Mouse (Mus musculus): ENCODE measurements around the gene P2ry14. TPM values are rescaled to one million over a fixed set of nuclear protein-coding genes. Genes with fewer than 3 reads are reported as not detected.
"Not testable (repeated sequence)": the region's sequence is repeated elsewhere in the genome, so short reads cannot be mapped to it uniquely, and the experiment has no call there.

P2ry14 gene
- polyA plus RNA-seq, 1 experiment from 2014 or later = 2.3 TPM

- Histone ChIP-seq H3K27ac (ENCODE audit: low read depth, low read length) (no peak overlapping the region), H3K4me2 (replicated peaks; ENCODE audit: low read depth, low read length) (no peak overlapping the region), H3K4me1 (ENCODE audit: control insufficient read depth, insufficient read depth, low read length) (no peaks in the 10 kb centered on the region), H3K4me3 (ENCODE audit: low read length) (no peak overlapping the region), H3K36me3 (ENCODE audit: control insufficient read depth, insufficient read depth, low read length) (no peaks in the 10 kb centered on the region), H3K27me3 (ENCODE audit: control insufficient read depth, insufficient read depth, low read length) (no peaks in the 10 kb centered on the region), H3K9ac (ENCODE audit: low read depth, low read length) (no peak overlapping the region), H3K9me3 (ENCODE audit: control insufficient read depth, low read length) (no peaks in the 10 kb centered on the region)
- no peak for ATAC-seq (ENCODE audit: low FRiP score, low TSS enrichment)
- 90% methylated on average over 6 of the region's 6 CpGs for WGBS
Measured at GRCm38 (mm10) chr3:59155404-59155803, 2.0 kb upstream of the P2ry14 start.

- Histone ChIP-seq H3K36me3 (ENCODE audit: control insufficient read depth, insufficient read depth, low read length) (no peaks in the 10 kb centered on the region), H3K9me3 (ENCODE audit: control insufficient read depth, low read length) (no peaks in the 10 kb centered on the region), H3K4me3 (ENCODE audit: low read length) (no peak overlapping the region), H3K4me2 (replicated peaks; ENCODE audit: low read depth, low read length) (no peak overlapping the region), H3K4me1 (ENCODE audit: control insufficient read depth, insufficient read depth, low read length) (no peaks in the 10 kb centered on the region), H3K27me3 (ENCODE audit: control insufficient read depth, insufficient read depth, low read length) (no peaks in the 10 kb centered on the region), H3K9ac (ENCODE audit: low read depth, low read length) (no peak overlapping the region), H3K27ac (ENCODE audit: low read depth, low read length) (no peak overlapping the region)
- ATAC-seq (ENCODE audit: low FRiP score, low TSS enrichment) = no peak
- WGBS = 76% methylated on average over 2 of the region's 2 CpGs
Measured at GRCm38 (mm10) chr3:59154888-59155287, 1.5 kb upstream of the P2ry14 start.

- Histone ChIP-seq H3K4me1 (ENCODE audit: control insufficient read depth, insufficient read depth, low read length) (no peaks in the 10 kb centered on the region), H3K36me3 (ENCODE audit: control insufficient read depth, insufficient read depth, low read length) (no peaks in the 10 kb centered on the region), H3K9me3 (ENCODE audit: control insufficient read depth, low read length) (no peaks in the 10 kb centered on the region), H3K27ac (ENCODE audit: low read depth, low read length) (no peak overlapping the region), H3K9ac (ENCODE audit: low read depth, low read length) (no peak overlapping the region), H3K4me2 (replicated peaks; ENCODE audit: low read depth, low read length) (no peak overlapping the region), H3K4me3 (ENCODE audit: low read length) (no peak overlapping the region), H3K27me3 (ENCODE audit: control insufficient read depth, insufficient read depth, low read length) (no peaks in the 10 kb centered on the region)
- ATAC-seq (ENCODE audit: low FRiP score, low TSS enrichment) = no peak
- WGBS = 94% methylated on average over 2 of the region's 2 CpGs
Measured at GRCm38 (mm10) chr3:59150624-59151023, 2.8 kb downstream of the P2ry14 start.

- no peak for ATAC-seq (ENCODE audit: low FRiP score, low TSS enrichment)
- no peaks in the 10 kb centered on the region for H3K9me3 ChIP-seq (ENCODE audit: control insufficient read depth, low read length)
- no peaks in the 10 kb centered on the region for H3K36me3 ChIP-seq (ENCODE audit: control insufficient read depth, insufficient read depth, low read length)
- no peak overlapping the region for H3K4me3 ChIP-seq (ENCODE audit: low read length)
- no peaks in the 10 kb centered on the region for H3K27me3 ChIP-seq (ENCODE audit: control insufficient read depth, insufficient read depth, low read length)
- no peak overlapping the region for H3K9ac ChIP-seq (ENCODE audit: low read depth, low read length)
- no peaks in the 10 kb centered on the region for H3K4me1 ChIP-seq (ENCODE audit: control insufficient read depth, insufficient read depth, low read length)
- no peak overlapping the region for H3K27ac ChIP-seq (ENCODE audit: low read depth, low read length)
- H3K4me2 ChIP-seq (replicated peaks; ENCODE audit: low read depth, low read length) = no peak overlapping the region
Measured at GRCm38 (mm10) chr3:59149646-59150045, 3.8 kb downstream of the P2ry14 start.

GRCm38 (mm10) chr3:59145194-59145593 lies 8.2 kb downstream of the P2ry14 start:
- WGBS = 35% methylated on average over 5 of the region's 5 CpGs
- H3K9ac ChIP-seq (ENCODE audit: low read depth, low read length) = no peak overlapping the region
- H3K4me2 ChIP-seq (replicated peaks; ENCODE audit: low read depth, low read length) = no peak overlapping the region
- H3K27ac ChIP-seq (ENCODE audit: low read depth, low read length) = no peak overlapping the region
- no peaks in the 10 kb centered on the region for H3K27me3 ChIP-seq (ENCODE audit: control insufficient read depth, insufficient read depth, low read length)
- no peaks in the 10 kb centered on the region for H3K4me1 ChIP-seq (ENCODE audit: control insufficient read depth, insufficient read depth, low read length)
- H3K36me3 ChIP-seq (ENCODE audit: control insufficient read depth, insufficient read depth, low read length) = no peaks in the 10 kb centered on the region
- H3K4me3 ChIP-seq (ENCODE audit: low read length) = no peak overlapping the region
- no peak for ATAC-seq (ENCODE audit: low FRiP score, low TSS enrichment)
- no peaks in the 10 kb centered on the region for H3K9me3 ChIP-seq (ENCODE audit: control insufficient read depth, low read length)

- 70% methylated on average over 8 of the region's 8 CpGs for WGBS
- Histone ChIP-seq H3K4me2 (replicated peaks; ENCODE audit: low read depth, low read length) (no peak overlapping the region), H3K27me3 (ENCODE audit: control insufficient read depth, insufficient read depth, low read length) (no peaks in the 10 kb centered on the region), H3K36me3 (ENCODE audit: control insufficient read depth, insufficient read depth, low read length) (no peaks in the 10 kb centered on the region), H3K4me1 (ENCODE audit: control insufficient read depth, insufficient read depth, low read length) (no peaks in the 10 kb centered on the region), H3K9me3 (ENCODE audit: control insufficient read depth, low read length) (no peaks in the 10 kb centered on the region), H3K4me3 (ENCODE audit: low read length) (no peak overlapping the region), H3K9ac (ENCODE audit: low read depth, low read length) (no peak overlapping the region), H3K27ac (ENCODE audit: low read depth, low read length) (no peak overlapping the region)
- no peak for ATAC-seq (ENCODE audit: low FRiP score, low TSS enrichment)
Measured at GRCm38 (mm10) chr3:59141507-59142305, 11.7 kb downstream of the P2ry14 start.

- not testable (repeated sequence) for H3K4me2 ChIP-seq (replicated peaks; ENCODE audit: low read depth, low read length); H3K4me1 ChIP-seq (ENCODE audit: control insufficient read depth, insufficient read depth, low read length); H3K27me3 ChIP-seq (ENCODE audit: control insufficient read depth, insufficient read depth, low read length); H3K36me3 ChIP-seq (ENCODE audit: control insufficient read depth, insufficient read depth, low read length); ATAC-seq (ENCODE audit: low FRiP score, low TSS enrichment); H3K9ac ChIP-seq (ENCODE audit: low read depth, low read length); H3K9me3 ChIP-seq (ENCODE audit: control insufficient read depth, low read length); H3K4me3 ChIP-seq (ENCODE audit: low read length); H3K27ac ChIP-seq (ENCODE audit: low read depth, low read length)
- 90% methylated on average over 4 of the region's 4 CpGs for WGBS
Measured at GRCm38 (mm10) chr3:59140941-59141340, 12.5 kb downstream of the P2ry14 start.

GRCm38 (mm10) chr3:59140115-59140514 lies 13.3 kb downstream of the P2ry14 start:
- no peaks in the 10 kb centered on the region for H3K27me3 ChIP-seq (ENCODE audit: control insufficient read depth, insufficient read depth, low read length)
- H3K9me3 ChIP-seq (ENCODE audit: control insufficient read depth, low read length) = no peaks in the 10 kb centered on the region
- no peak overlapping the region for H3K4me3 ChIP-seq (ENCODE audit: low read length)
- no peak overlapping the region for H3K27ac ChIP-seq (ENCODE audit: low read depth, low read length)
- H3K36me3 ChIP-seq (ENCODE audit: control insufficient read depth, insufficient read depth, low read length) = no peaks in the 10 kb centered on the region
- 73% methylated on average over 2 of the region's 2 CpGs for WGBS
- no peak for ATAC-seq (ENCODE audit: low FRiP score, low TSS enrichment)
- no peak overlapping the region for H3K9ac ChIP-seq (ENCODE audit: low read depth, low read length)
- H3K4me1 ChIP-seq (ENCODE audit: control insufficient read depth, insufficient read depth, low read length) = no peaks in the 10 kb centered on the region
- no peak overlapping the region for H3K4me2 ChIP-seq (replicated peaks; ENCODE audit: low read depth, low read length)

GRCm38 (mm10) chr3:59139651-59140051 lies 13.8 kb downstream of the P2ry14 start:
- Histone ChIP-seq H3K4me2 (replicated peaks; ENCODE audit: low read depth, low read length) (no peak overlapping the region), H3K27ac (ENCODE audit: low read depth, low read length) (no peak overlapping the region)
- ATAC-seq (ENCODE audit: low FRiP score, low TSS enrichment) = no peak

More at GRCm38 (mm10) chr3:59139651-59140051, 13.8 kb downstream of the P2ry14 start:
- Histone ChIP-seq H3K9ac (ENCODE audit: low read depth, low read length) (no peak overlapping the region), H3K4me1 (ENCODE audit: control insufficient read depth, insufficient read depth, low read length) (no peaks in the 10 kb centered on the region), H3K36me3 (ENCODE audit: control insufficient read depth, insufficient read depth, low read length) (no peaks in the 10 kb centered on the region), H3K9me3 (ENCODE audit: control insufficient read depth, low read length) (no peaks in the 10 kb centered on the region), H3K27me3 (ENCODE audit: control insufficient read depth, insufficient read depth, low read length) (no peaks in the 10 kb centered on the region), H3K4me3 (ENCODE audit: low read length) (no peak overlapping the region)

All from kidney, embryonic 14.5 days (tissue).